Mouse (Mus musculus) left cerebral cortex, adult 18-20 months (tissue): ENCODE measurements around the gene Mcm5. TPM values are rescaled to one million over a fixed set of nuclear protein-coding genes. Genes with fewer than 3 reads are reported as not detected.
A peak's percentile ranks its signal among the peaks of the same experiment; 100 is the strongest.

ENCODE experiments used
- DNase-seq, 2 experiments: peaks; one replicate each; pipeline ENCODE4 v3.0.0; 2021 to 2022; ENCODE audit warnings: low spot score in 2 of 2, mixed read lengths in 1 of 2
- long read RNA-seq, 2 experiments: library from polyadenylated mRNA; stranded (forward); transcript quantifications; one replicate each; pipeline ENCODE4 v2.0.0; 2021
- total RNA-seq, 2 experiments: library from RNA; stranded (reverse); gene quantifications; 2 replicates each; pipeline ENCODE4 v1.2.3; 2021

Gene Mcm5
- total RNA-seq, result 1 to 10 TPM; 8.3 to 8.5 TPM
- long read RNA-seq, experiment 1, partial matches to known transcripts, result 1 of 3 reads
- long read RNA-seq, experiment 1, other reads (novel, unspliced or antisense), result 0 of 3 reads
- long read RNA-seq, experiment 2, partial matches to known transcripts, result 2 of 11 reads
- long read RNA-seq, experiment 2, other reads (novel, unspliced or antisense), result 1 of 11 reads

- DNase-seq, result peak; percentile 98 to 99
Observed at GRCm38 (mm10) chr8:75109236-75109967, at the start of gene Mcm5. Gene Mcm5 (plus strand): TSS chr8:75109569.

DNA sequence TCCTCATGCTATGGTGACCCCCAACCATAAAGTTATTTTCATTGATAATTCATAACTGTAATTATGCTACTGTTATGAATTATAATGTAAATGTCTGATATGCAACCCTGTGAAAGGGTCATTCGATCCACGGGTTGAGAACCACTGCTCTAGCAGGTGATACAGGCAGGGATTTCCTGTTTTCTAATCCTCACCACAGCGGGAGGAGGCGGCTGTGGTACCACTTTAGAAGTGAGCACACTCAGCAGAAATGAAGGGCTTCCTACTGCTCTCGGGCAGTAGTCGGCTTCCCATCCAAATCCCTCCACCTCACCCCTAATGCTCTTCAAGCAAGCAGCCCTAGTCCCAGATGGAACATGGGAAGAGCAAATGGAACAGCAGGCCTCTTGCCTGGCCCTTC, 49.3 kb upstream of the Mcm5 start:
- no peak for DNase-seq

DNA sequence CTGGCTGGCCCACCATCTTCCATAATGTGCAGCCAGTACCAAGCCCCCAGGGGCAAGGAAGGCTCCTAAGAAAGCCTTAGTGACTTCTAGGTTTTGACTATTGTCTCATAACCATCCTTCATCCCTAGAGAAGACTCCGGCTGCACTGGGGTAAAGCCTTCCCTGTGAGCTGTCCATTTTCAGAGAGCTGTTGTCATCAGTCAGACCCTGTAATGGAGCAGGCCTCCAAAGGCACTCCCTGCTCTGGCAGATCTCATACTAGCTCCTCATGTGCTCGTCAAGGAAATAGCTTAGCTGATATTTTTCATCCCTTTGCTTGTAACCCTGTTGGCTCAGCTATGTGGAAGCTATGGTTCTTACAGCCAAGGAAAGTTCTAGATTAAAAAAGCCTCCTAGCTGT, 48.6 kb upstream of the Mcm5 start:
- DNase-seq, result no peak

DNA sequence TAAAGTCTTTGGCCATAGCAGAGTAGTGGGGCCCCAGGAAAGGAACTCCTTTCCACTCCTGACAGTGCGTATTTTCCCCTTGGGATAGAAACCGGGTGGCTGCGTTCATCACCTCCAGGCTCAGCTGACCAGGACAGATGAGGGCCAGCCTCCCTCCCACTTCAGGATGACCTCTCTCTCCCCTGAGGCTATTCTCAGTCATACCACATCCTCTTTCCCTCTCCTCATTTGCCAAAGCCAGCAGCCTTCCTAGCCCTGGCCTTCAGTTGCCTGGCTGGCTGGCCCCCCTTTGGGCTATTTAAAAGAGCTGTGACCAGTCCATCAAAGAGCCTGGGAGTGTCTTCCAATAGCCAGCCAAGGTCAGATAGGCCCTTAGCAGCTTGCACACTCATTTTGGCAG, 46.1 kb upstream of the Mcm5 start:
- DNase-seq, result no peak

DNA sequence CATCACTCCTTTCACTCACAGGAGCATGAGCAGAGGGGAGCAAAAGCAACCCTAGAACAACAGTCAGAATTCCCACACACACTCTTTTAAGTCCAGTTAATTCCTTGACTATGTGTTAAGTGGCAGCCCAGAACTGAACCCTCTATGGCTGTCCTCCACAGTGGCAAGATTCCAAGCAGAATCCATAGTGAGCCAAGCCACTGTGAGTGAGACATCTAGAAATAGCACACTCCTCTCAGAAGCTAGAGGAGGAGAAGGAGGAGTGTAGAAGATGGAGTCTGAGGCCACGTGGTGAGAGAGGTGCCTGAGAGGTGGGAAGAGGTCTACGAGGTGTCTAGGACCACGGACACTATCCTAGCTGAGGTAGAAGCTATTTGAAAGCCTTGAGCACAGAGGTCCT, 44.6 kb upstream of the Mcm5 start:
- DNase-seq, result peak in 1 of 2 experiments; percentile 32

GRCm38 (mm10) chr8:75067287-75067686, 42.1 kb upstream of the Mcm5 start:
- DNase-seq, result no peak

GRCm38 (mm10) chr8:75070297-75070696, 39.1 kb upstream of the Mcm5 start:
- DNase-seq, result no peak

GRCm38 (mm10) chr8:75071627-75072346, 37.6 kb upstream of the Mcm5 start:
- peak; percentile 81 to 89 for DNase-seq

GRCm38 (mm10) chr8:75074876-75075275, 34.5 kb upstream of the Mcm5 start:
- no peak for DNase-seq

DNA sequence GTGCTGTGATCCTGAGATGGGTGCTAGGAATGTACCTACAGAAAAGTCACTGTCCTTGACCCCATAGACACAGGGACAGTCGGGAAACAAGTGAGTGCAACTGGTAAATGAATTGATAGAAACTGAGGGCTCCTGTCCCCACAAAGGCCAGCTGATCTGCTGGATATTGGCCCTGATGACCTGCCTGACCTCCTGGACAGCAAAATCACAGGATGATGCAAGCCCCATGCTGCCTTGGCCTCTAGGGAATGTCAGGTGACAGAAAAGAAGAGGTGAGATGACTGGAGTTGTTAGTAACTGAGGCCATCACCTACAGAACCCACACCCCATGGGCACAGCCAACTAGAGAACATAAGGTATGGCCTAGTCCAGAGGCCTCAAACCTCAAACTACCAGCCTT, 31.2 kb upstream of the Mcm5 start:
- DNase-seq, result no peak

DNA sequence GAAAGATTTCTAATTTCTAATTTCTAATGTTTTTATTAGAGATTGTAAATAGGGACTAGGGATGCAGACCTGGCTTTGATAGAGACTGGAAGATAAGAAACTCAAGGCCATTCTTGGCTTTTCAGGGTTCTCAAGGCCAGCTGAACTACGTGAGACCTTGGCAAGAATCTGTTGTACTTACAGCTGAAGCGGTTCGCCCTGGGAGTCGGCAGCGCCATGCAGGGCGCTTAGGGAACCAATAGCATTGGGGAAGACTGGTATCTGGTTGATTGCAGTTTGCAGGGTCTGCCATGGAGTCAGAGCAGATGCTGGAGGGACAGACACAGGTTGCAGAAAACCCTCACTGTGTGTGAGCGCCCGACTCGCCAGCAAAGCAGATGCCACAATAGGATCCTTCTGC, 30.5 kb upstream of the Mcm5 start:
- DNase-seq, result no peak

GRCm38 (mm10) chr8:75081364-75082040, 27.9 kb upstream of the Mcm5 start:
- no peak for DNase-seq

- no peak for DNase-seq
Observed at GRCm38 (mm10) chr8:75082181-75082805, 27.1 kb upstream of the Mcm5 start.

- DNase-seq, result peak; percentile 78 to 82
Observed at GRCm38 (mm10) chr8:75083846-75084245, 25.5 kb upstream of the Mcm5 start.

DNA sequence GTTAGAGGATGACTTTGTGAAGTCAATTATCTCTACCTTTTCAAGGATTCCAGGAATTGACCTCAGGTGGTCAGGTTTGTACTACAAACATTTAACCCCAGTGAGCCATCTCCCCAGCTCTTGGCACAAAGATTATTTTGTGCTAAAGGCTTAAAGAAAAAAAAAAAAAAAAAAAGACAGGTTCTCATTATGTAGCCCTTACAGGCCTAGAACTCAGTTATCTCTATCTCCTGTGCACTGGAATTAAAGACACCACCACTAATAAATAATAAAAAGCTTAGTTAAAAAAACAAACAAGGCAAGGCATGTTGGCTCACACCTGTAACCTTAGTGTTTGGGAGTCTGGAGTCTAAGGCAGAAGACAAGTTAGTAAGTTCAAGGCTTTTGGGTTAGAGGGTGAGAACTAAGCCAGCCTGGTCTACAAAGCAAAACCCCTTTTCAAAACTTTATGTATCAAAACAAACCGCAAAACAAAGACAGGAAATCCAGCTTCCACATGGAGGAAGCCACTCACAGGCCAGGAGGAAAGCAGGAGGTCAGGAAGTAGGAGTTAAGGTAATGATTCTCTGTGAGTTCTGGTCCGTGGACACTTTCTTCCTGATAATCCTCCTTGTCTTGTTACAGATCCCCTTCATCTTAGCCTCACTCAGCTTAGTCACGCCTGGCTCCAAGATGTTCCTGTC, 24.8 kb upstream of the Mcm5 start:
- no peak for DNase-seq

- no peak for DNase-seq
Observed at GRCm38 (mm10) chr8:75086002-75086401, 23.4 kb upstream of the Mcm5 start.

DNA sequence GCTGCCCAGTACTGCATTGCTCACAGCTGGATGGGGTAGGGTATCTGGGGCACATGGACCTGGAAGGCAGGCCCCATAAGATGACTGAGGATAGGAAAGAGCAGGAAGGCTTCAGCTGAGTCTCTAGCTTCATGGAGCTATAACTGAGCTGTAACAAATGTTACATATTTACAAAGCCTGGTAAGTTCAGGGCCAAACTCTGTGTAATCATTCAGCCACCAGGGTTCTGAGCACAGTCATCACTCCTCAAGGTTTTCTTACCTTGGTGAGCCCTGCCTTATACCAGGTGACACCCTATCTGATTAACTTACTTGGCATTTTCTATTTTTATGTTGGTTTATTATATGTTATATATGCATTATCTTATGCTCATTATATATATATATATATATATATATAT, 22.2 kb upstream of the Mcm5 start:
- no peak for DNase-seq

- peak; percentile 58 to 70 for DNase-seq
Observed at GRCm38 (mm10) chr8:75088989-75089881, 20.1 kb upstream of the Mcm5 start.

- no peak for DNase-seq
Observed at GRCm38 (mm10) chr8:75090781-75091365, 18.5 kb upstream of the Mcm5 start.
